Mouse (Mus musculus): ENCODE results near the gene Tprkb.
"Not testable (repeated sequence)": the region's sequence is repeated elsewhere in the genome, so short reads cannot be mapped to it uniquely, and the experiment has no call there.

Tprkb gene

GRCm38 (mm10) chr6:85915539-85916513, 4.2 kb downstream of the Tprkb start, which contains the start of gene Nat8f1:
Nat8f1 (minus strand) TSS chr6:85915687.
- peak; percentile 93 for DNase-seq (ENCODE audit: low spot score)

- DNase-seq (ENCODE audit: low spot score), result no peak
Observed at GRCm38 (mm10) chr6:85916596-85916995, 4.9 kb downstream of the Tprkb start.

DNA sequence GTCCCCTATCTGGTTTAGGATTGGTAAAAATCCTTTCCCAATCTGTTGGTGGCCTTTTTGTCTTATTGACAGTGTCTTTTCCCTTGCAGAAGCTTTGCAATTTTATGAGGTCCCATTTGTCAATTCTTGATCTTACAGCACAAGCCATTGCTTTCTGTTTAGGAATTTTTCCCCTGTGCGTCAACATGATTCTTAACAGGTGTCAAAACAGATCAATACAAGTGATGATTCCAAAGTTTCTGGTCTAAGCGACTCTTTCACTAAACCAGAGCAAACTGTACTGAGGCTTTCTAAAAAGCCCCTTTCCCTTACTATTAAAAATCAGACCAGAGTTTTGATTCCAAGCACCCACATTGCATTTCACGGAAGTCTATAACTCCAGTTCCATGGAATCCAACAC, 6.7 kb downstream of the Tprkb start:
- DNase-seq (ENCODE audit: low spot score), result not testable (repeated sequence)

DNA sequence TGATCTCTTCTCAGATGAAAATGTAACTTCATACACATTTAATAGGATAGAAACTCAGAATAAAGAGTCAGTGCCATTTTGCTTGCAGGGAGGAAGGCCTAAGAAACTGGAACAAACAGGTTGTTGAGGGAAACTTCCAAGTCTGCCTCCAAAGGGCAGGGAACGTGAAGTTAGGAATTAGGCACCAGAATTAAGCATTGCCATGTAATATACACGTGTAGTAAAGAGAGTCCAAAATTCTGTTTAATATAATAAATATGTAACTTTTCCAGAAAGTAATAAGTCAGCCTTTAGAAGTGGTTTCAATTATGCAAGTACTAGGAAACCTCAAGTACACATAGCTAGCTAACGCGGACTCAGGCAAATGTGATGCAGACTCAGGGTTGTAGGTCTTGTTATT, 7.7 kb downstream of the Tprkb start:
- DNase-seq (ENCODE audit: low spot score), result no peak

DNA sequence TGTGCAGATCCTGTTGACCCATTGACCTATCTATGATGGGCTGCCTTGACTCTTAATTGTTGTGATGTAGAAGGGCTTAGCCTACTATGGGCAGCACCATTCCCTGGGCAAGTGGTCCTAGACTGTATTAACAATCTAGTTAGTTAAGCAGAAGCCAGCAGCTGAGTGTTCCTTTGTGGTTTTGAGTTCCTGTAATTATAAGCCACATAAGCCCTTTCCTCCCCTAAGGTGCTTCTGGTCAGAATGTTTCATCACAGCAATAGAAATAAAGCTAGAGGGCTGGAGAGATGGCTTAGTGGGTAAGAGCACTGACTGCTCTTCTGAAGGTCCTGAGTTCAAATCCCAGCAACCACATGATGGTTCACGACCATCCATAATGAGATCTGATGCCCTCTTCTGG, 12.0 kb downstream of the Tprkb start:
- DNase-seq (ENCODE audit: low spot score), result no peak

DNA sequence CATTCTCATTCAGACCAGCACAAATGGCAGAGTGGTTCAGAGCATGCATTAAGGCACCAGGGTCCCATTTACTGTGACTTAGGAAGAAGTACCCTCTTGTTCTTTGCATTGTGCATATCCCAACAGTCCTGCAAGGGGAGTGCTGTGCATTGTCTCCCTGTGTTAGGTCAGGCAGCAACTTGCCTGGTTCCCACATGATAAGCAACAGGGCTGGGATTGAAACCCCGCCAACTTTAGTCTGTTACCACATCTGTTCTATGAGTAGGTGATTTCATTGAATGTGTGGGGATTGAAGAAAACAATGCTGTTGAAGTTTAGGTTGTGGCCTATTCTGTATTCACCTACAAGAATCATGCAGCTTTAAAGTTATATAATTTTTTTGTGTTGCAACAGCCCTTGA, 15.0 kb downstream of the Tprkb start:
- DNase-seq (ENCODE audit: low spot score), result no peak

GRCm38 (mm10) chr6:85927476-85928464, 16.1 kb downstream of the Tprkb start:
- DNase-seq (ENCODE audit: low spot score), result no peak

- no peak for DNase-seq (ENCODE audit: low spot score)
Observed at GRCm38 (mm10) chr6:85929312-85929711, 17.6 kb downstream of the Tprkb start.

DNA sequence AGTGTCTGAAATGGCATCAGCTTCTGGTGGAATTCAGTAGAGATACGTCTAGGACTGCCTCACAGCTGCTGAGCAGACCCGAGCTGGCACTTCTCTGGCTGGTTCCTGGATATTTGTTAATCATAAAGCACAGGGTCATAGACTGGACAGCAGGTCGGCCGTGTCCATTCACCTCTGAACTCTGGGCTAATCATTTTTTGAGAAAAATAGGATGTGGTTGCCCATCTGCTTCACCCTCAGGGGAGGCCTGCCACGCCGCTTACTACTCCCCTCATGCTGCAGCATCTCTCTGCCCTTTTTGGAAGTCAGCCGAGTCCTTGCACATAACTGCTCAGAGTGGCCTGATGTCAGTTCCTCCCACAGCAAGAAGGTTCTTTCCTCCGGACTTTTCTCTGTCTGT, 22.4 kb downstream of the Tprkb start:
- no peak for DNase-seq (ENCODE audit: low spot score)

GRCm38 (mm10) chr6:85935646-85936045, 24.0 kb downstream of the Tprkb start:
- no peak for DNase-seq (ENCODE audit: low spot score)

- DNase-seq (ENCODE audit: low spot score), result peak; percentile 79
Observed at GRCm38 (mm10) chr6:85936508-85937465, 25.1 kb downstream of the Tprkb start.

- DNase-seq (ENCODE audit: low spot score), result no peak
Observed at GRCm38 (mm10) chr6:85938701-85939100, 27.0 kb downstream of the Tprkb start.

DNA sequence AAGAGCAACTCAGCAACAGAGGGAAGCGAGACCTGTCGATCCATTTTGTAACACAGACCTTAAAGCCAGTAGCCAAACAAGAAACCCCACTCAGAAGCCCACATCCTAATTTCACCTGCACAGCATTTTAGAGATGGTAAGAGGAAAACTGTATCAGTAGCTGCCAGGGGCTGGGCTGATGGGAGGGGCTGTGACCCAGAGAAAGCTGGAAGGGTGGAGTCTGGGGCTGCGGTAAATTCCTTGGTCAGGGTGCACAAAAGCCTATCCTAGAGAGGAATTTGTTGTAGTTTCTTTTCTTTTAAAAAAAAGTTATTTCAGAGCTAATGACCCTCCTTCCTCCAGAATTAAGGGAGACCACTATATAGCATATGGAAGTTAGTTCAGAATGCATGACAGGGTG, 30.8 kb downstream of the Tprkb start:
- DNase-seq (ENCODE audit: low spot score), result no peak

DNA sequence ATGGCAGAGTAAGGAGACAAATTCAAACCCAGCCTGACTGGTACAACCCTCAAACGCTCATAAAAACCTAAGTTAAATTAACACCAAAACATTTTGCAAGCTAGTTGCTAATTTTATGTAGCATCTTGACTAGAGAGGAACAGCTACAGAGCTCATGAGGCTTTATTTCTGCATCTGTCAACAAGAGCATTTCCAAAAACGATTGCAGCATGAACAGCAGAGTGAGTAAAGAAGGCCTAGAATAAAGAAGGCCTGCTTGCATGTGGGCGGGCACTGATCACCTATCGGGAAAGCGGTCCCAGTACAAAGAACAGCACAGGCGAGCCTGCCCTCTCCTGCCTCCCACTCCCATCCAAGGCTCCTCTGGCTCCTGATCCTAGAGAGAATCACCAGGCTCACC, 36.9 kb downstream of the Tprkb start:
- DNase-seq (ENCODE audit: low spot score), result no peak

DNA sequence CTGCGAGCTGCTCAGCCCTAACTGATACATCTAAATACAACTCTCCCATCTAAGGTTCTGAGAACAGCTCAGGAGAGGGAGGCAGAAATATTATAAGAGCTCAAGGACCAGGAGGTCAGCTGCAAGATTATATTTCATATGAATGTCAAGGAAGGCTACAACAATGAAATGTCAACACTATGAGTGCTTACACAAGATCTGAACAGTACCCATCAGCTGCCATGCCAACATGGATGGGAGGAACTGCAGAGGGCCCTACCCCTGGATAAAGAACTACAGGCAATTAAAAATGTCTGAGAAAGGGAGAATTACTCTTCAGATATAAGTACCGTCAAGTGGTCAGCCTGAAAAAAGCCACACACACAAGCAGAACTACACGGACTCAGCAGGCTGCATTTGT, 45.9 kb downstream of the Tprkb start:
- DNase-seq (ENCODE audit: low spot score), result no peak

DNA sequence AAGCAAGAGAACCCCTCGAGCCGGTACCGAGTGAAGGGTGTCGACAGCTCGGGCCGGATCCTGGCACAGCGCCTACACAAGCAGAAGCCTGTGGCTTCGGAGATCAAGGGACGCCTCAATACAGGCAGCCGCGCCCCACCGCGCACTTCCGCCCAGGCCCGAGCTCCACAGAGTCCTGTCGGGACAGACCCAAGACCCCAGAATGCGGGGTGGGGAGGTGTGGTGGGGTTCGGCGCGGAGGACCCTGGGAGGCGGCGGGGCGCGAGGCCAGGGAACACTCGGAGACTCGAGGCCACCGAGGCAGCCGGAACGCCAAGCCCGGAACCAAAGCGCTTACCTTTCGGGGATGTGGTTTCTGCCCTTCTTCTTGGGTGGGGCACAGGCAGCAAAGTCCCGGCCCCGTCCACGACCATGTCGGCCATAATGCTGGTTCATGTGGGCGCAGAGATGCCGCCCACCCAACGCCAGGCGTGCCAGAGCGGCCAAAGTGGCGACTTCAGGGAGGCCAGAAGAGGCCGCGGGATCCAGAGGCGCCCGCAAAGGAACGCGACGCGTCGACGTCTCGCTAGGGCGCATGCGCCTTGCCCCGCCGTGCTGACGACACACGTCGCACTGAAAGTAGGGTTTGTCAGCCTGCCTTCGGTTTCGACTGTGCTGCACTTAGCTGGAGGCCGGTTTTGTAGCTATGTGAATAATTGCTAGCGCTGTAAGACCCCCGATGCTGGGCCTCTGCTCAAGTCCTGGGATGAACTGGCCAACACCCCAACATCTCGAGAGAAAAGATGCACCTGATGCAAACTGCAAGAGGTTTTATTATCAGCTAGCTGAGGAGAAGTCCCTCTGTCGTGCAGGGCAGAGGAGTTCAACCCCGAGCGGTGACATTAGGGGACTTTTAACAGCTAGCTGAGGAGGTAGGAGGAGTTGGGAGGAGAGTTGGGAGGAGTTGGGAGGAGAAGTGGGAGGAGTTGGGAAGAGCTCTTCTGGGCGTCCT, 49.7 kb downstream of the Tprkb start, which contains the start of gene Dusp11:
TSS of gene Dusp11 (minus strand) at position 567 of the 991 bp plus-strand sequence.
- peak; percentile 95 for DNase-seq (ENCODE audit: low spot score)

DNA sequence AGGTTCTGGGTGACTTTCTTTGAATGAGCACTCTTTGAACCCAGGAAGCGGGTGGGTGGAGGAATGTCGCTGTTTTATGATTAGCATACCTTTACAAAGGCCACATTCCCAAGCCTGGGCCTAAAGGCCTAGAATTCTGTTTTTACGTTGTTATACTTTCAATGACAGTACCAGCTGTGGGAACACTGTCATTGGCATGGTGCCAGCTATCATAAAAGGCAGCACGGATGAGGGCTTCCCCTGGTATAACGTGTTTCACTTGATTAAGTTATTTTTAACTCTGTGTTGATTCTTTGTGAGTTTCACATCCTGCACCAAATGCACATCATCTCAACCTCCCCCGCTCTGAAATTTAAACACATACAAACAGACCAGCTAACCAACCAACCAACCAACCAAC, 54.4 kb downstream of the Tprkb start:
- not testable (repeated sequence) for DNase-seq (ENCODE audit: low spot score)

GRCm38 (mm10) chr6:85966686-85967085, 55.0 kb downstream of the Tprkb start:
- no peak for DNase-seq (ENCODE audit: low spot score)

GRCm38 (mm10) chr6:85969889-85970288, 58.2 kb downstream of the Tprkb start:
- no peak for DNase-seq (ENCODE audit: low spot score)

GRCm38 (mm10) chr6:85972699-85973098, 61.0 kb downstream of the Tprkb start:
- DNase-seq (ENCODE audit: low spot score), result no peak
